Mouse (Mus musculus) MEL (cell line): ENCODE measurements around the gene Stac2. TPM values are rescaled to one million over a fixed set of nuclear protein-coding genes. Genes with fewer than 3 reads are reported as not detected.

Experiments used
- DNase-seq: peaks from one replicate; pipeline ENCODE4 v3.0.0; 2011; ENCODE audit warnings: low read depth, low spot score
- H3K27ac ChIP-seq: 2 replicates; pipeline ENCODE4 v1.5.1; 2012; ENCODE audit warnings: low read depth, mild to moderate bottlenecking, control low read depth, low read length, moderate library complexity; ENCODE audit not compliant: control insufficient read depth
- H3K27me3 ChIP-seq, 2 experiments: fragments of 150-350 bp in 1 of 2; sonication (generic) in 1 of 2; 2 replicates each; pipeline ENCODE4 v1.6.1; 2012; ENCODE audit warnings: low read length in 2 of 2, mild to moderate bottlenecking in 2 of 2, improper control_type of control experiment in 1 of 2, moderate library complexity in 1 of 2; ENCODE audit not compliant: insufficient read depth in 2 of 2, control insufficient read depth in 1 of 2
- H3K36me3 ChIP-seq, 2 experiments: 2 replicates each; pipeline ENCODE4 v1.6.1; 2012 to 2014; ENCODE audit warnings: low read length in 2 of 2, improper control_type of control experiment in 1 of 2, inconsistent platforms in 1 of 2, mild to moderate bottlenecking in 1 of 2; ENCODE audit not compliant: insufficient read depth in 2 of 2, control insufficient read depth in 1 of 2
- H3K4me1 ChIP-seq, 2 experiments: fragments of 150-350 bp in 1 of 2; sonication (generic) in 1 of 2; 2 replicates each; pipeline ENCODE4 v1.6.1; 2012; ENCODE audit warnings: low read length in 2 of 2, improper control_type of control experiment in 1 of 2, mild to moderate bottlenecking in 1 of 2; ENCODE audit not compliant: insufficient read depth in 2 of 2, control insufficient read depth in 1 of 2
- H3K4me3 ChIP-seq, 2 experiments: fragments of 150-350 bp in 1 of 2; sonication (generic) in 1 of 2; 2 replicates each; pipeline ENCODE4 v1.5.1; 2012; ENCODE audit warnings: low read depth in 2 of 2, low read length in 2 of 2, mild to moderate bottlenecking in 2 of 2, moderate library complexity in 2 of 2, control low read depth in 1 of 2, improper control_type of control experiment in 1 of 2; ENCODE audit not compliant: control insufficient read depth in 1 of 2, insufficient read depth in 1 of 2
- H3K79me2 ChIP-seq: 2 replicates; pipeline ENCODE4 v1.6.1; 2012; ENCODE audit warnings: mild to moderate bottlenecking, low read length, moderate library complexity; ENCODE audit not compliant: control insufficient read depth, poor library complexity, insufficient read depth
- H3K9ac ChIP-seq: 2 replicates; pipeline ENCODE4 v1.6.1; 2012; ENCODE audit warnings: low read depth, mild to moderate bottlenecking, control low read depth, low read length, moderate library complexity; ENCODE audit not compliant: control insufficient read depth, poor library complexity, severe bottlenecking
- H3K9me3 ChIP-seq: fragments of 150-350 bp; sonication (generic); replicated peaks from 2 replicates; pipeline ENCODE4 v1.6.1; 2012; ENCODE audit warnings: mild to moderate bottlenecking, low read length, improper control_type of control experiment, moderate library complexity; ENCODE audit not compliant: insufficient read depth
- ELF1 ChIP-seq: IDR thresholded peaks from 2 replicates; pipeline ENCODE4 v1.6.1; 2014; ENCODE audit warnings: low read depth, mild to moderate bottlenecking, inconsistent platforms, low read length, improper control_type of control experiment, moderate library complexity
- EP300 ChIP-seq, 2 experiments: IDR thresholded peaks; 2 replicates each; pipeline ENCODE4 v1.6.1; 2011; ENCODE audit warnings: improper control_type of control experiment in 2 of 2, low read length in 2 of 2, low read depth in 1 of 2, mild to moderate bottlenecking in 1 of 2
- ETS1 ChIP-seq: IDR thresholded peaks from 2 replicates; pipeline ENCODE4 v1.6.1; 2012; ENCODE audit warnings: low read depth, mild to moderate bottlenecking, inconsistent platforms, low read length, improper control_type of control experiment, moderate library complexity
- MAX ChIP-seq: IDR thresholded peaks from 2 replicates; pipeline ENCODE4 v1.6.1; 2011; ENCODE audit warnings: low read length, improper control_type of control experiment
- MAZ ChIP-seq: IDR thresholded peaks from 2 replicates; pipeline ENCODE4 v1.6.1; 2012; ENCODE audit warnings: low read depth, mild to moderate bottlenecking, inconsistent platforms, low read length, improper control_type of control experiment
- MEF2A ChIP-seq: IDR thresholded peaks from 2 replicates; pipeline ENCODE4 v1.6.1; 2014; ENCODE audit warnings: low read depth, mild to moderate bottlenecking, inconsistent platforms, low read length, improper control_type of control experiment; ENCODE audit not compliant: poor library complexity, insufficient replicate concordance, severe bottlenecking; ENCODE audit errors: extremely low read depth
- MXI1 ChIP-seq: IDR thresholded peaks from 2 replicates; pipeline ENCODE4 v1.6.1; 2011; ENCODE audit warnings: mild to moderate bottlenecking, low read depth, low read length, improper control_type of control experiment
- MYC ChIP-seq: IDR thresholded peaks from 2 replicates; pipeline ENCODE4 v1.6.1; 2011; ENCODE audit warnings: low read depth, mild to moderate bottlenecking, low read length, improper control_type of control experiment, moderate library complexity
- NELFE ChIP-seq: IDR thresholded peaks from 2 replicates; pipeline ENCODE4 v1.6.1; 2011; ENCODE audit warnings: low read depth, low read length, improper control_type of control experiment
- POLR2AphosphoS5 ChIP-seq: IDR thresholded peaks from 2 replicates; pipeline ENCODE4 v1.6.1; 2012; ENCODE audit warnings: low read depth, borderline replicate concordance, mild to moderate bottlenecking, inconsistent platforms, low read length, moderate library complexity, mixed read lengths
- TBP ChIP-seq: IDR thresholded peaks from 2 replicates; pipeline ENCODE4 v1.8.0; 2011; ENCODE audit warnings: low read depth, low read length, improper control_type of control experiment
- TCF12 ChIP-seq: IDR thresholded peaks from 2 replicates; pipeline ENCODE4 v1.6.1; 2014; ENCODE audit warnings: low read depth, mild to moderate bottlenecking, inconsistent platforms, low read length, improper control_type of control experiment, moderate library complexity
- UBTF ChIP-seq: IDR thresholded peaks from 2 replicates; pipeline ENCODE4 v1.6.1; 2012; ENCODE audit warnings: low read depth, mild to moderate bottlenecking, inconsistent platforms, low read length, improper control_type of control experiment, moderate library complexity, borderline replicate concordance; ENCODE audit not compliant: insufficient read depth
- USF1 ChIP-seq: IDR thresholded peaks from 2 replicates; pipeline ENCODE4 v1.6.1; 2014; ENCODE audit warnings: low read depth, mild to moderate bottlenecking, inconsistent platforms, low read length, improper control_type of control experiment, moderate library complexity
- ZKSCAN1 ChIP-seq: IDR thresholded peaks from 2 replicates; pipeline ENCODE4 v1.6.1; 2012; ENCODE audit warnings: low read depth, mild to moderate bottlenecking, inconsistent platforms, low read length, improper control_type of control experiment, moderate library complexity
- ZNF384 ChIP-seq: IDR thresholded peaks from 2 replicates; pipeline ENCODE4 v1.6.1; 2012; ENCODE audit warnings: low read depth, mild to moderate bottlenecking, inconsistent platforms, low read length, improper control_type of control experiment
- polyA plus RNA-seq, 2 experiments: library from polyadenylated mRNA; stranded (reverse) in 1 of 2; unstranded in 1 of 2; fragments of >175 nt in 1 of 2; fragments of >200 nt in 1 of 2; gene quantifications; 2 replicates each; pipeline versions ENCODE4 v1.2.1 to v1.2.4; 2012; ENCODE audit warnings: low replicate concordance in 2 of 2, low read depth in 1 of 2; ENCODE audit not compliant: insufficient read length in 2 of 2, insufficient read depth in 1 of 2, missing spikeins in 1 of 2
- total RNA-seq: library from RNA; depleted of rRNA; stranded (reverse); fragments of 300-350 nt; gene quantifications from 2 replicates; pipeline ENCODE4 v1.2.3, GENCODE M21; 2012

Stac2 gene
- total and polyA plus RNA-seq, 3 experiments = 0.04 TPM; not detected in 2

DNA sequence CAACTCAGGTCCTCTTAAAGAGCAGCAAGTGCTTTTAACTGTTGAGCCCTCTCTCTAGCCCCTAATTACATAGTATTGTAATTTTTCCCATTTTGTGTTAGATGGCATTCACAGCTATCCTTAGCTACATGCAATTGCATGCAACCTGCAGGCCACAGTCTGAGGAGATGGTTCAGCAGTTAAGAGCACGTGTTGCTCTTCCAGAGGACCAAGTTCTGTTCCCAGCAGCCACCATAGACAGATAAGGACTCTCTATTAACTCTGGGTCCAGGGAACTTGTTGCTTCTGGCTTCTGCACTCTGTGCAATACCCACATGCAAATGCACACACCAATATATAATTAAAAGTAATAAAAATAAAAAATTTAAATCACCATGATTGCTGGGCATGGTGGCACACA, 56.6 kb downstream of the Stac2 start:
- peak; percentile 40 for DNase-seq
- Histone ChIP-seq H3K9me3 (no peaks in the 10 kb centered on the region), H3K4me3 (no peak overlapping the region), H3K36me3 (peaks cover 0 to 8% of the 10 kb centered on the region in 2 experiments; a peak in 2 of 4 replicates)
- TF ChIP-seq MEF2A (no peak), MAX (peak; percentile 86), ELF1 (no peak), TCF12 (peak; percentile 15; the same call in 1 of the 2 replicates), MYC (peak; percentile 87), USF1 (peak; percentile 77; the same call in 1 of the 2 replicates), TBP (0 out of 2 replicates have a peak, but pooled peaks have one; percentile 57), EP300 (IDR thresholded peaks at IDR 0.05; ENCODE audit: low read depth in 1 of 2, low read length in 2 of 2) (peak in 1 of 2 experiments; percentile 26; a peak in 1 of 4 replicates), ETS1 (peak; percentile 27; the same call in 1 of the 2 replicates), MXI1 (peak; percentile 40; the same call in 1 of the 2 replicates), MAZ (no peak), ZNF384 (no peak)
- TF ChIP-seq, all 39 proteins: peak for 8
- no peak overlapping the region for H3K27ac ChIP-seq
- peaks cover 8 to 30% of the 10 kb centered on the region in 2 experiments; a peak in 3 of 4 replicates for H3K4me1 ChIP-seq
- no peaks in the 10 kb centered on the region for H3K79me2 ChIP-seq
- H3K27me3 ChIP-seq = no peaks in the 10 kb centered on the region
- no peak overlapping the region for H3K9ac ChIP-seq

DNA sequence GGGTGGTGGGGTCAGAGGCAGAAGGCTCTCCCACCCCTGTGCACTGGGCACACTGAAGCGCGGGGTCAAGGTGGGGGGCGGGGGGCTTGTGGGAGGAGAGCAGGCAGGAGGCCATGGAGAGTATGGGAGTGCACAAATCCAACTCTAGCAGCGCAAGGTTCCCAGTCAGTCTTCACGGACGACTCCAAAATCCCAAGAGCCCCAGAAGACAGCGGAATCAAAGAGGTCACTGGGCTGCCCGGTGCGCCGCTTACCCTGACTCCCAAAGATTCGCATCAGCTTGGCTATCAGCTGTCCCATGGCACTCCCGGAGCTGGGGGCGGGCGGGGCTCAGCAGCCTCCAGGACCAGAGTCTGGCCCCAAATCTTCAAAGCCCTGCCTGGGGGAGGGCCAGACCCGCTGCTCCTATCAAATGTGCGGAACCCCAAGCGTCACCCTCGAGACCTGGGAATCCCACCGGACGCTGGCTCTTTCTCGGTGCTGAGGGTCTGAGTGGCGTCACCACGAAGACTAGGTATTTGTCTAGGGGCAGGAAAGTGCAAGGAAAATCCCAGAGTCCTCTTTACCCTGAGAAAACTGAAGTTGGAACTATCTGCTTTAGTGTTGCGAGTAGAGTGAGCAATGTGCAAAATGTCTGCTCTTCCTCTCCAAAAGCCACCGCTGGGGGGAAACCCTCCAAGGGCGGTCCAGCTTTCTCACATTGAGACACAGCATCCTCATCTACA, 57.5 kb downstream of the Stac2 start, which contains the start of gene Arl5c:
Gene Arl5c (minus strand): TSS at position 618 of the 725 bp plus-strand sequence.
- Histone ChIP-seq H3K27ac (no peak within 1 kb of the TSS), H3K4me3 (no peak within 1 kb of the TSS), H3K9ac (no peak within 1 kb of the TSS), H3K36me3 (peaks cover 0 to 8% of the 10 kb centered on the region in 2 experiments; a peak in 2 of 4 replicates), H3K4me1 (peaks cover 8 to 30% of the 10 kb centered on the region in 2 experiments; a peak in 3 of 4 replicates), H3K9me3 (no peaks in the 10 kb centered on the region), H3K79me2 (no peaks in the 10 kb centered on the region), H3K27me3 (no peaks in the 10 kb centered on the region)
- TF ChIP-seq NELFE (no peak), POLR2AphosphoS5 (no peak), ZKSCAN1 (no peak), UBTF (no peak)
- DNase-seq = no peak
